Mouse (Mus musculus): ENCODE measurements around the gene Lgals3bp. TPM values are rescaled to one million over a fixed set of nuclear protein-coding genes. Genes with fewer than 3 reads are reported as not detected.

The Lgals3bp gene
- total RNA-seq (2012; rRNA removed), result 67.3 and 93.0 TPM in 2 replicates
- total RNA-seq (2014; rRNA removed), result 134 and 146 TPM in 2 replicates
- 310 and 338 TPM in 2 replicates for polyA plus RNA-seq (2012; ENCODE audit: insufficient read length, low read depth)

- H3K4me2 ChIP-seq (ENCODE audit: insufficient read depth, low read depth, poor library complexity, severe bottlenecking), result peak within 1 kb of the TSS; percentile 75
- peak within 1 kb of the TSS; percentile 83 for H3K27ac ChIP-seq (ENCODE audit: insufficient read depth, low read depth)
- dilution Hi-C loops (cut with MboI; ENCODE audit: extremely low pct_ligation_motif_present, extremely low pct_unique_long_range_greater_than_20kb, low sequenced_read_pairs), result no loop called here
- no peaks in the 10 kb centered on the region for H3K27me3 ChIP-seq (replicated peaks)
- H3K4me3 ChIP-seq (replicated peaks in 1 of 3; ENCODE audit: low read depth in 2 of 3, low read length in 2 of 3, poor library complexity in 1 of 3), result peak within 1 kb of the TSS; percentile 49 to 66 (median 56)
- peak within 1 kb of the TSS; percentile 38 for H3K9ac ChIP-seq (ENCODE audit: insufficient read depth, low read depth)
- H3K36me3 ChIP-seq (replicated peaks in 1 of 2; ENCODE audit: control insufficient read depth in 1 of 2, insufficient read depth in 1 of 2, low read length in 1 of 2), result peaks cover 27 to 50% of the 10 kb centered on the region in 2 experiments
- TF ChIP-seq MAX (IDR thresholded peaks at IDR 0.05; ENCODE audit: low read length), result peak; percentile 96
- TF ChIP-seq SMC3 (IDR thresholded peaks at IDR 0.05; ENCODE audit: low read depth, low read length), result peak; percentile 66
- peak; percentile 78 for TF ChIP-seq ETS1 (conservative IDR thresholded peaks at IDR 0.05; ENCODE audit: low read depth, low read length)
- TF ChIP-seq ZKSCAN1 (IDR thresholded peaks at IDR 0.05; ENCODE audit: borderline replicate concordance, low read depth, low read length), result no peak
- TF ChIP-seq MYC (IDR thresholded peaks at IDR 0.05; ENCODE audit: low read depth, low read length), result peak; percentile 98
- TF ChIP-seq EP300 (IDR thresholded peaks at IDR 0.05; ENCODE audit: low read length), result peak; percentile 64
- peak; percentile 61 for TF ChIP-seq CHD1 (IDR thresholded peaks at IDR 0.05; ENCODE audit: low read depth, low read length)
- no peak for TF ChIP-seq ZNF384 (IDR thresholded peaks at IDR 0.05; ENCODE audit: low read depth, low read length)
- peak; percentile 87 for TF ChIP-seq NELFE (IDR thresholded peaks at IDR 0.05; ENCODE audit: low read depth, low read length)
- peak; percentile 80 for TF ChIP-seq POLR2AphosphoS2 (IDR thresholded peaks at IDR 0.05; ENCODE audit: low read depth, low read length)
- peak; percentile 92 for TF ChIP-seq TBP (conservative IDR thresholded peaks at IDR 0.05; ENCODE audit: low read depth, low read length)
- TF ChIP-seq NRF1 (IDR thresholded peaks at IDR 0.05; ENCODE audit: low read depth, low read length), result 0 out of 2 replicates have a peak, but pooled peaks have one; percentile 39
- TF ChIP-seq JUND (conservative IDR thresholded peaks at IDR 0.05; ENCODE audit: low read depth, low read length), result no peak
- TF ChIP-seq UBTF (IDR thresholded peaks at IDR 0.05; ENCODE audit: low read depth, low read length), result no peak; the same call in 1 of the 2 replicates
- TF ChIP-seq CTCF (conservative IDR thresholded peaks at IDR 0.05 in 1 of 2, IDR thresholded peaks at IDR 0.05 in 1 of 2; ENCODE audit: low read depth in 2 of 2, low read length in 2 of 2), result peak in 1 of 2 experiments; percentile 73; a peak in 2 of 4 replicates
- no peak for TF ChIP-seq GABPA (IDR thresholded peaks at IDR 0.05; ENCODE audit: insufficient replicate concordance, low read depth, low read length)
- peak; percentile 42; the same call in 1 of the 2 replicates for TF ChIP-seq CHD2 (IDR thresholded peaks at IDR 0.05; ENCODE audit: low read length)
- 0 out of 2 replicates have a peak, but pooled peaks have one; percentile 64 for TF ChIP-seq RCOR1 (conservative IDR thresholded peaks at IDR 0.05; ENCODE audit: low read depth, low read length)
- TF ChIP-seq MAZ (IDR thresholded peaks at IDR 0.05; ENCODE audit: low read depth, low read length), result 0 out of 2 replicates have a peak, but pooled peaks have one; percentile 50
- peak; percentile 80 for TF ChIP-seq BHLHE40 (IDR thresholded peaks at IDR 0.05; ENCODE audit: low read depth, low read length)
- peak; percentile 84 for TF ChIP-seq ZMIZ1 (IDR thresholded peaks at IDR 0.05; ENCODE audit: low read depth, low read length)
- no peak for TF ChIP-seq JUN (IDR thresholded peaks at IDR 0.05; ENCODE audit: insufficient read depth, low read depth, low read length)
- peak; percentile 94 for TF ChIP-seq IRF4 (IDR thresholded peaks at IDR 0.05; ENCODE audit: low read depth, low read length)
- TF ChIP-seq TCF12 (IDR thresholded peaks at IDR 0.05; ENCODE audit: low read depth, low read length), result peak; percentile 84
- peak; percentile 72 for TF ChIP-seq MEF2A (IDR thresholded peaks at IDR 0.05; ENCODE audit: borderline replicate concordance, low read depth, low read length)
- peak; percentile 64 for TF ChIP-seq RAD21 (IDR thresholded peaks at IDR 0.05; ENCODE audit: low read depth, low read length)
- 0 out of 2 replicates have a peak, but pooled peaks have one; percentile 31 for TF ChIP-seq MAFK (IDR thresholded peaks at IDR 0.05; ENCODE audit: insufficient replicate concordance, low read length)
- TF ChIP-seq HCFC1 (IDR thresholded peaks at IDR 0.05; ENCODE audit: low read depth, low read length), result peak; percentile 65
- peak; percentile 83 for TF ChIP-seq ELF1 (IDR thresholded peaks at IDR 0.05; ENCODE audit: low read depth, low read length)
- TF ChIP-seq USF1 (IDR thresholded peaks at IDR 0.05; ENCODE audit: low read depth, low read length), result peak; percentile 60
- peak; percentile 26; the same call in 1 of the 2 replicates for TF ChIP-seq USF2 (conservative IDR thresholded peaks at IDR 0.05; ENCODE audit: low read depth, low read length)
- TF ChIP-seq KAT2A (IDR thresholded peaks at IDR 0.05; ENCODE audit: insufficient replicate concordance, low read length), result no peak
- TF ChIP-seq MXI1 (IDR thresholded peaks at IDR 0.05; ENCODE audit: low read depth, low read length), result peak; percentile 95
- no peak for TF ChIP-seq ZC3H11A (IDR thresholded peaks at IDR 0.05; ENCODE audit: low read depth, low read length)
- peak; percentile 79 for TF ChIP-seq POLR2A (IDR thresholded peaks at IDR 0.05; ENCODE audit: low read depth, low read length)
- TF ChIP-seq SIN3A (IDR thresholded peaks at IDR 0.05; ENCODE audit: low read length), result peak; percentile 93
- no peak for TF ChIP-seq PAX5 (IDR thresholded peaks at IDR 0.05; ENCODE audit: low read length)
- no peak for TF ChIP-seq E2F4 (IDR thresholded peaks at IDR 0.05; ENCODE audit: insufficient replicate concordance, low read depth, low read length)
- peaks cover 36 to 66% of the 10 kb centered on the region in 2 experiments for H3K4me1 ChIP-seq (ENCODE audit: control insufficient read depth in 1 of 2, insufficient read depth in 2 of 2)
- in situ Hi-C loops (cut with MboI; ENCODE audit: low pct_ligation_motif_present, low pct_unique_long_range_greater_than_20kb, low sequenced_read_pairs), result no loop called here
- H3K79me2 ChIP-seq (replicated peaks; ENCODE audit: control insufficient read depth, extremely low read depth, insufficient read depth, poor library complexity, severe bottlenecking), result no peaks in the 10 kb centered on the region
- DNase-seq (ENCODE audit: extremely low read depth), result peak; percentile 92
- H3K9me3 ChIP-seq (replicated peaks; ENCODE audit: low read length), result peaks cover 8% of the 10 kb centered on the region
These were observed at the start of gene Lgals3bp for GRCm38 (mm10) chr11:118401760-118402280. Lgals3bp (minus strand) TSS chr11:118402092.

Measured in CH12.LX (cell line).